Mouse (Mus musculus) kidney, adult 2 months (tissue): ENCODE data around the gene Trim31.

Experiments used
- CTCF ChIP-seq: fragments of 200-500 bp; conservative IDR thresholded peaks from 2 replicates; pipeline ENCODE4 v1.5.1; 2011; ENCODE audit warnings: low read depth, mild to moderate bottlenecking, control low read depth, low read length, moderate library complexity, mixed read lengths; ENCODE audit not compliant: insufficient read depth, insufficient read length
- POLR2A ChIP-seq: fragments of 200-500 bp; IDR thresholded peaks from one replicate; pipeline ENCODE4 v1.6.1; 2011; ENCODE audit warnings: low read depth, low read length, control low read depth

DNA sequence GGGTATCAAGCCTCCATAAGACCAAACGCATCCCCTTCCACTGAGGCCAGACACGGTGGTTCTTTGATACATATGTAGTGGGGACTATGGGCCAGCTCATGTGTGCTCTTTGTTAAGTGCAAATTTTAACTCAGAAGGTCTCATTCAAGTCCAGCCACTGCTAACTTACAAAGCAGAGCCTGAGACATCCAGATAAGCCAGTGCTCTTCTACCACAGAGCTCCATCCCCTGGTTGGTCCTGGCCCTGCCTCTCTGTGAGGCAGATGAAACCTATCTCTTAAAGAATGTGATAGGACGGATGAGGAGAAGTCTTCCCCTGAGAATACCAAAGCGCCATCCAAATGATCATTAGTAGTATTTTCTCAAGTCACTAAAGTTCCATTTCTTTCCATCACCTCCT lies 1.5 kb downstream of the Trim31 start:
- no peak for TF ChIP-seq CTCF
- TF ChIP-seq POLR2A: no peak
